Mouse (Mus musculus): ENCODE data around the gene Slc7a11.
A peak's percentile ranks its signal among the peaks of the same experiment; 100 is the strongest.

The Slc7a11 gene

DNA sequence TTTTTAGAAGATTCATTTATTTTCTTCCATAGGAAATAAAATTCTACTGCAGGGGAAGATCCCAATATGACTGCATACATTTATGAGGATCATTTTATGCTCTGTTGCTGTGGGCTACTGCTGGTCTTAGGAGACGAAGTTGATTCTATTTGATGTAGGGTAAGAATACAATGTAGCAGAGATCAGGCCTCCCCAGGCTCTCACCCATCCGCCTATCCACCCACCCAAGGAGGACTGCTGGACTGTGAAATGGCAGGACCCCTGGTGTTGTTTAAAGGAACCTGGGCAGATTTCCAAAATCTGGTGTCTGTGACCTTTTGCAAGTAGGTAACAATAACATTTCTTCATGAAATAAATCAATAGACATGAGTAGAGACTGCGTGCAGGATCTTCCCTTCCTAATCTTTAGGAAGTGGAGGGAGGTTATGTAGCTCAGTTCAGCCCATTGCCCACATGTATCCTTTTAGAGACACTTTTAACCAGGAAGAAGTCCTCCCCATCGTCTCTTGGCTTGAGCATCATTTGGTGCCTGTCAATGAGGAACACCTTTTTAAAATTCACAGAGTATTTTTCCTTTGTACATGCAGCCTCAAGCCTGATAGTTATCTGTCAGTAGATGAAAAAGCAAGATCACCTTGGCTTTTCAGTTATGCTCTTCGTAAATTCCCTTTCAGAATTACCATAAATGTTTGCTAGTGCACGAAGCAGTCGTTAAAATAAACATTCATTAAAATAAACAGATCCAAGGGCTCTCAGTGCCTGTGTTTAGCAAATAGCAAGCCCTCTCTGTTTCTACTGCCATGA is 576.1 kb downstream of the Slc7a11 start:
- no peak for DNase-seq (ENCODE audit: low read depth, low spot score)

DNA sequence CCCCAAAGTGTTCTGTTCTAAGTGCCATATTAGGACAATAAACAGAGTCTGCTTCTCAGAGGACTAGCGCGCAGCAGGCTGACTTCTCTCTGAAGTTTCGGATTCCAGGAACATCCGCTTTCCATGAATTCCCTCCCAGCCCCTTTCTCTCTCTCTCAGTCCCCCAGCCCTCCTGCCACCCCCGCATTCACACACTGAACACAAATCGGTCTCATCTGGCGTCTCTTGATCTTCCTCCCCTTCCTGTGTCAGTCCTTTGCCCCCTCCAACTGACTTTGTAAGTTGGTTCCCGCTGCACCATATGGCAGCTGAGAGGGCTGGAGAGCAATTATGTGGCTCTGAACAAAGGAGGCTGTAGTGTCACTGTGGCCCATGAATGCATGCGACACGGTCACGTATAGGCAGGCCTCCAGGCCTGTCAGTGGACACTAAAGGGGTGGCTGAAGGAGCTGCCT is 577.3 kb downstream of the Slc7a11 start:
- DNase-seq (ENCODE audit: low read depth, low spot score), result peak; percentile 55

DNA sequence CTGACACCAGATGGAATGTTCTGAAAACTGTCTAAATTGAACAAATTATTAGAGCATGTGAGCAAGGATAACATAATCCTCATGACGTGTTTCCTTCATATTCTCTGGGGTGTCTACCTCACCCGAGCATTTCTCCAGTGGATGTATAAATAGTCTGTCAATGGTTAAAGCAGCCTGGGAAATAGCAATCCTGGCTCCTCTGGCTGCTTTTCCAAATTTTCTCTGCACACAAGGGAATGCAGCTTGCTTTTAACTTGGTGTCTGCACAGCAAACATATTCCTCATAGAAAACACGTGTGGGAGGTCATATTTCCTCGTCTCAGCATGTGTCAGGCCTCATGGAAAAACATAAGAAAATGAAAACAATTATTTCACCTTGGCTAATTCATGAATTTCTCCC is 586.6 kb downstream of the Slc7a11 start:
- DNase-seq (ENCODE audit: low read depth, low spot score), result no peak

DNA sequence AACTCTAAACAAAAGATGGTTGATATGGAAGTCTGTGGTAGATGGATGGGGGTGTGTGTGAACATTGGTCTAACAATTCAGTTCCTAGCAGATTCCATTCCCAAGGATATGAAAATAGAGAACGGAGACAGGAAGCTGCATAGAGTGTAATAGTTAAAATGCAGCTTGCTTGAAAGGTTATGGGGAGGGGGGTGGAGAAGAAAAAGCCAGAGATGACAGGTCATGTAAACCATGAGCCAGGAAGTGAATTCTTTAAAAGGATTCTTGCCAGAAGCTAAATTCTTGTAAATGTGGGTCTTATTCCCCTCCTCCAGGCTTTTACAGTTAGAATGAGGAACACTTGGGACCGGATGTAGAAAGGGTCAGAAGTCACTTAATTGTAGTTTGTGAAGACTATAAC is 589.1 kb downstream of the Slc7a11 start:
- no peak for DNase-seq (ENCODE audit: low read depth, low spot score)

DNA sequence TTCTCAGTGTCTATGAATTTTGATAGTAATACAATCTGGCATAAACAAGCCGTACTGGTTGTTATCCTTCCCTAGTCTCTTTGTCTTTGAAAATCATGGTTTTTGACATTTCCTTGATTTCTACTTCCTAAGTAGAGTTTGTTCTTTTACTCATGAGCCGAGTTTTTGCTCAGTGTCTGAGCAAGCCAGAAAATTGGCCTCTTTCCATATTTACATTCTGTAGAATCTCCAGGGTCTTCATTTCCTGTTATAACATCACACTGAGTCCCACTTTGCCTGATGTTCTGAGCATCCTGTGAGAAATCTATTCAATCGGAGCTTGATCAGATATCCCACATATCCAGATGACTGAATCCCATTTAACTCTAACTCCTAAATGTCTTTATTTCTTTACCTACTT is 600.4 kb downstream of the Slc7a11 start:
- DNase-seq (ENCODE audit: low read depth, low spot score), result no peak

All from forelimb bud, embryonic 11.5 days (tissue).